Mouse (Mus musculus) left cerebral cortex, adult 9 months (tissue): Measurements from ENCODE around the gene Acp4.
"Not testable (repeated sequence)": the region's sequence is repeated elsewhere in the genome, so short reads cannot be mapped to it uniquely, and the experiment has no call there.

Experiments used
- DNase-seq, 2 experiments: peaks; one replicate each; pipeline ENCODE4 v3.0.0; 2022; ENCODE audit warnings: low spot score in 2 of 2

Acp4 gene

GRCm38 (mm10) chr7:44257278-44257677 lies at the start of gene Acp4:
Gene Acp4, minus strand, starts transcription at chr7:44257378.
- no peak for DNase-seq

- DNase-seq = no peak
Measured at GRCm38 (mm10) chr7:44306516-44307240, 49.5 kb upstream of the Acp4 start, which contains the start of gene Clec11a. Gene Clec11a, minus strand, starts transcription at chr7:44306902.

- no peak for DNase-seq
Measured at GRCm38 (mm10) chr7:44305686-44306085, 48.5 kb upstream of the Acp4 start.

GRCm38 (mm10) chr7:44304775-44305641 lies 47.8 kb upstream of the Acp4 start:
- DNase-seq = peak; percentile 97

GRCm38 (mm10) chr7:44304463-44304774 lies 47.2 kb upstream of the Acp4 start:
- DNase-seq = no peak

GRCm38 (mm10) chr7:44303346-44304340 lies 46.5 kb upstream of the Acp4 start:
- no peak for DNase-seq

- not testable (repeated sequence) for DNase-seq
Measured at GRCm38 (mm10) chr7:44297501-44297900, 40.3 kb upstream of the Acp4 start.

GRCm38 (mm10) chr7:44291418-44291817 lies 34.2 kb upstream of the Acp4 start:
- no peak for DNase-seq

- DNase-seq = no peak
Measured at GRCm38 (mm10) chr7:44290986-44291385, 33.8 kb upstream of the Acp4 start.

- DNase-seq = no peak
Measured at GRCm38 (mm10) chr7:44287760-44288159, 30.6 kb upstream of the Acp4 start.

- DNase-seq = no peak
Measured at GRCm38 (mm10) chr7:44281586-44281985, 24.4 kb upstream of the Acp4 start.

GRCm38 (mm10) chr7:44280959-44281358 lies 23.8 kb upstream of the Acp4 start:
- no peak for DNase-seq

- DNase-seq = peak in 1 of 2 experiments; percentile 72
Measured at GRCm38 (mm10) chr7:44277250-44277622, 20.1 kb upstream of the Acp4 start.

GRCm38 (mm10) chr7:44276461-44277249 lies 19.5 kb upstream of the Acp4 start:
- no peak for DNase-seq

- no peak for DNase-seq
Measured at GRCm38 (mm10) chr7:44275546-44275945, 18.4 kb upstream of the Acp4 start.

- DNase-seq = no peak
Measured at GRCm38 (mm10) chr7:44274096-44274495, 16.9 kb upstream of the Acp4 start.

GRCm38 (mm10) chr7:44273446-44273845 lies 16.3 kb upstream of the Acp4 start:
- no peak for DNase-seq

GRCm38 (mm10) chr7:44272546-44272945 lies 15.4 kb upstream of the Acp4 start:
- no peak for DNase-seq

- no peak for DNase-seq
Measured at GRCm38 (mm10) chr7:44271309-44271708, 14.1 kb upstream of the Acp4 start.

GRCm38 (mm10) chr7:44269397-44269796 lies 12.2 kb upstream of the Acp4 start:
- no peak for DNase-seq

- no peak for DNase-seq
Measured at GRCm38 (mm10) chr7:44268117-44268516, 10.9 kb upstream of the Acp4 start.
